Mouse (Mus musculus): Measurements from ENCODE around the gene Mus81. TPM values are rescaled to one million over a fixed set of nuclear protein-coding genes. Genes with fewer than 3 reads are reported as not detected.
"Not testable (repeated sequence)": the region's sequence is repeated elsewhere in the genome, so short reads cannot be mapped to it uniquely, and the experiment has no call there.

Mus81 gene
- total RNA-seq, 2 experiments from 2014 or later, result 28.3 to 28.4 TPM

- not testable (repeated sequence) for DNase-seq (ENCODE audit: low spot score in 2 of 2)
These were observed 5.1 kb upstream of the Mus81 start for GRCm38 (mm10) chr19:5493301-5493721.

GRCm38 (mm10) chr19:5492641-5493040 lies 4.4 kb upstream of the Mus81 start:
- DNase-seq (ENCODE audit: low spot score in 2 of 2), result no peak

- DNase-seq (ENCODE audit: low spot score in 2 of 2), result peak; percentile 80 to 87
These were observed 2.9 kb upstream of the Mus81 start for GRCm38 (mm10) chr19:5490898-5491708.

GRCm38 (mm10) chr19:5490313-5490897 lies 2.2 kb upstream of the Mus81 start, which contains the start of gene Cfl1:
TSS of gene Cfl1 (plus strand) at chr19:5490455.
- peak; percentile 92 to 97 for DNase-seq (ENCODE audit: low spot score in 2 of 2)

- DNase-seq (ENCODE audit: low spot score in 2 of 2), result not testable (repeated sequence)
These were observed 1.5 kb upstream of the Mus81 start for GRCm38 (mm10) chr19:5489721-5490120.

GRCm38 (mm10) chr19:5488878-5489571 lies 823 bp upstream of the Mus81 start:
- peak; percentile 94 to 98 for DNase-seq (ENCODE audit: low spot score in 2 of 2)

GRCm38 (mm10) chr19:5486771-5487170 lies 1.4 kb downstream of the Mus81 start:
- no peak for DNase-seq (ENCODE audit: low spot score in 2 of 2)

GRCm38 (mm10) chr19:5486286-5486685 lies 1.9 kb downstream of the Mus81 start:
- no peak for DNase-seq (ENCODE audit: low spot score in 2 of 2)

GRCm38 (mm10) chr19:5485821-5486220 lies 2.4 kb downstream of the Mus81 start:
- DNase-seq (ENCODE audit: low spot score in 2 of 2), result no peak

- no peak for DNase-seq (ENCODE audit: low spot score in 2 of 2)
These were observed 2.8 kb downstream of the Mus81 start for GRCm38 (mm10) chr19:5485371-5485770.

GRCm38 (mm10) chr19:5484496-5484895 lies 3.7 kb downstream of the Mus81 start:
- no peak for DNase-seq (ENCODE audit: low spot score in 2 of 2)

GRCm38 (mm10) chr19:5483386-5484359 lies 4.5 kb downstream of the Mus81 start:
- DNase-seq (ENCODE audit: low spot score in 2 of 2), result no peak

- no peak for DNase-seq (ENCODE audit: low spot score in 2 of 2)
These were observed 6.8 kb downstream of the Mus81 start for GRCm38 (mm10) chr19:5481398-5481797.

- no peak for DNase-seq (ENCODE audit: low spot score in 2 of 2)
These were observed 8.2 kb downstream of the Mus81 start for GRCm38 (mm10) chr19:5480016-5480415.

- DNase-seq (ENCODE audit: low spot score in 2 of 2), result no peak
These were observed 10.4 kb downstream of the Mus81 start for GRCm38 (mm10) chr19:5477668-5478300.

- DNase-seq (ENCODE audit: low spot score in 2 of 2), result no peak
These were observed 11.1 kb downstream of the Mus81 start for GRCm38 (mm10) chr19:5477004-5477667.

GRCm38 (mm10) chr19:5475069-5475714 lies 13.0 kb downstream of the Mus81 start:
- DNase-seq (ENCODE audit: low spot score in 2 of 2), result no peak

GRCm38 (mm10) chr19:5474281-5475068 lies 13.7 kb downstream of the Mus81 start:
- DNase-seq (ENCODE audit: low spot score in 2 of 2), result no peak
